Mouse (Mus musculus) lung, embryonic 16.5 days (tissue): Measurements from ENCODE around the gene Srsf1. TPM values are rescaled to one million over a fixed set of nuclear protein-coding genes. Genes with fewer than 3 reads are reported as not detected.

ENCODE experiments used
- ATAC-seq: fragments of 200-750 bp; cut with Nextera tagmentation; 2 replicates; pipeline ENCODE4 v1.8.0; 2017; ENCODE audit warnings: low read depth, mild to moderate bottlenecking, moderate library complexity
- H3K27ac ChIP-seq: fragments of 300-500 bp; sonication (generic); 2 replicates; pipeline ENCODE4 v1.5.1; 2014; ENCODE audit warnings: mild to moderate bottlenecking, control low read depth, low read length
- H3K27me3 ChIP-seq: fragments of 300-500 bp; sonication (generic); 2 replicates; pipeline ENCODE4 v1.6.1; 2014; ENCODE audit warnings: low read depth, low read length, mixed read lengths; ENCODE audit not compliant: control insufficient read depth, insufficient read depth
- H3K36me3 ChIP-seq: fragments of 300-500 bp; sonication (generic); 2 replicates; pipeline ENCODE4 v1.6.1; 2014; ENCODE audit warnings: low read length; ENCODE audit not compliant: control insufficient read depth, insufficient read depth
- H3K4me1 ChIP-seq: fragments of 300-500 bp; sonication (generic); replicated peaks from 2 replicates; pipeline ENCODE4 v1.6.1; 2014; ENCODE audit warnings: low read length, mixed read lengths; ENCODE audit not compliant: control insufficient read depth, insufficient read depth
- H3K4me2 ChIP-seq: fragments of 300-500 bp; sonication (generic); 2 replicates; pipeline ENCODE4 v1.6.1; 2014; ENCODE audit warnings: low read depth, low read length, control low read depth
- H3K4me3 ChIP-seq: fragments of 300-500 bp; sonication (generic); 2 replicates; pipeline ENCODE4 v1.5.1; 2014; ENCODE audit warnings: mild to moderate bottlenecking, low read length, control low read depth
- H3K9ac ChIP-seq: fragments of 300-500 bp; sonication (generic); 2 replicates; pipeline ENCODE4 v1.6.1; 2014; ENCODE audit warnings: low read length, control low read depth
- H3K9me3 ChIP-seq: fragments of 300-500 bp; sonication (generic); 2 replicates; pipeline ENCODE4 v1.6.1; 2016; ENCODE audit warnings: low read length; ENCODE audit not compliant: control insufficient read depth
- WGBS: fragments of 180-500 bp; shearing (Covaris S2); extraction: QIAGEN DNeasy Blood & Tissue Kit; methylation state at CpG from one replicate; pipeline ENCODE4 v1.1.7; 2014; 5-methylcytosine and 5-hydroxymethylcytosine counted together
- polyA plus RNA-seq: library from polyadenylated mRNA; unstranded; fragments of >200 nt; fragmentation: Nextera tagmentation; extraction: Ambion mirVana; gene quantifications from 2 replicates; pipeline ENCODE4 v1.2.1, GENCODE M21; 2015

Gene Srsf1
- polyA plus RNA-seq, 1 experiment from 2014 or later = 272 TPM

- Histone ChIP-seq H3K4me2 (peak overlapping the region; percentile 89), H3K9ac (peak overlapping the region; percentile 100), H3K27ac (peak overlapping the region; percentile 100), H3K9me3 (no peaks in the 10 kb centered on the region), H3K36me3 (peaks cover 11% of the 10 kb centered on the region; the same call in 1 of the 2 replicates), H3K27me3 (no peaks in the 10 kb centered on the region), H3K4me1 (peaks cover 27% of the 10 kb centered on the region), H3K4me3 (peak overlapping the region; percentile 98)
- peak; percentile 76 for ATAC-seq
- 0% methylated on average over 56 of the region's 76 CpGs for WGBS
Observed at GRCm38 (mm10) chr11:88047871-88048531, 828 bp downstream of the Srsf1 start.

GRCm38 (mm10) chr11:88048961-88049670, 1.9 kb downstream of the Srsf1 start:
- Histone ChIP-seq H3K36me3 (peaks cover 13% of the 10 kb centered on the region; the same call in 1 of the 2 replicates), H3K9me3 (no peaks in the 10 kb centered on the region), H3K27me3 (no peaks in the 10 kb centered on the region), H3K4me1 (peaks cover 27% of the 10 kb centered on the region), H3K27ac (0 out of 2 replicates have a peak overlapping the region, but pooled peaks have one; percentile 1), H3K4me3 (peak overlapping the region; percentile 98), H3K9ac (peak overlapping the region; percentile 100), H3K4me2 (peak overlapping the region; percentile 89)
- ATAC-seq = no peak
- 9% methylated on average over 26 of the region's 26 CpGs for WGBS

- no peak overlapping the region for H3K9ac ChIP-seq
- peak overlapping the region; percentile 98; the same call in 1 of the 2 replicates for H3K4me3 ChIP-seq
- no peak for ATAC-seq
- no peaks in the 10 kb centered on the region for H3K9me3 ChIP-seq
- peak overlapping the region; percentile 89 for H3K4me2 ChIP-seq
- H3K27ac ChIP-seq = no peak overlapping the region
- H3K36me3 ChIP-seq = peaks cover 13% of the 10 kb centered on the region; the same call in 1 of the 2 replicates
- peaks cover 27% of the 10 kb centered on the region for H3K4me1 ChIP-seq
- no peaks in the 10 kb centered on the region for H3K27me3 ChIP-seq
Observed at GRCm38 (mm10) chr11:88049732-88050131, 2.6 kb downstream of the Srsf1 start.

- Histone ChIP-seq H3K9ac (no peak overlapping the region), H3K36me3 (peaks cover 16% of the 10 kb centered on the region; the same call in 1 of the 2 replicates), H3K27ac (no peak overlapping the region), H3K9me3 (no peaks in the 10 kb centered on the region), H3K4me2 (no peak overlapping the region), H3K4me1 (peaks cover 20% of the 10 kb centered on the region), H3K27me3 (no peaks in the 10 kb centered on the region), H3K4me3 (no peak overlapping the region)
- WGBS = 73% methylated on average over 4 of the region's 4 CpGs
- no peak for ATAC-seq
Observed at GRCm38 (mm10) chr11:88052638-88053037, 5.5 kb downstream of the Srsf1 start.

- H3K9me3 ChIP-seq = no peaks in the 10 kb centered on the region
- no peak overlapping the region for H3K9ac ChIP-seq
- 51% methylated on average over 3 of the region's 3 CpGs for WGBS
- peaks cover 16% of the 10 kb centered on the region; the same call in 1 of the 2 replicates for H3K36me3 ChIP-seq
- peak; percentile 30; the same call in 1 of the 2 replicates for ATAC-seq
- no peak overlapping the region for H3K4me2 ChIP-seq
- H3K27ac ChIP-seq = no peak overlapping the region
- H3K4me1 ChIP-seq = peaks cover 20% of the 10 kb centered on the region
- no peak overlapping the region for H3K4me3 ChIP-seq
- no peaks in the 10 kb centered on the region for H3K27me3 ChIP-seq
Observed at GRCm38 (mm10) chr11:88053821-88054220, 6.6 kb downstream of the Srsf1 start.

GRCm38 (mm10) chr11:88054589-88054988, 7.4 kb downstream of the Srsf1 start:
- Histone ChIP-seq H3K27ac (no peak overlapping the region), H3K4me2 (no peak overlapping the region), H3K36me3 (peaks cover 10% of the 10 kb centered on the region; the same call in 1 of the 2 replicates), H3K27me3 (no peaks in the 10 kb centered on the region), H3K4me1 (peaks cover 13% of the 10 kb centered on the region), H3K9ac (no peak overlapping the region), H3K9me3 (no peaks in the 10 kb centered on the region), H3K4me3 (no peak overlapping the region)
- ATAC-seq = peak; percentile 19
- 70% methylated on average over 1 of the region's 1 CpGs for WGBS

- peaks cover 4% of the 10 kb centered on the region for H3K4me1 ChIP-seq
- no peak overlapping the region for H3K9ac ChIP-seq
- H3K9me3 ChIP-seq = no peaks in the 10 kb centered on the region
- peaks cover 5% of the 10 kb centered on the region; the same call in 1 of the 2 replicates for H3K36me3 ChIP-seq
- ATAC-seq = no peak
- WGBS = 68% methylated on average over 2 of the region's 2 CpGs
- no peaks in the 10 kb centered on the region for H3K27me3 ChIP-seq
- no peak overlapping the region for H3K4me3 ChIP-seq
- no peak overlapping the region for H3K27ac ChIP-seq
- H3K4me2 ChIP-seq = no peak overlapping the region
Observed at GRCm38 (mm10) chr11:88055777-88056176, 8.6 kb downstream of the Srsf1 start.

- Histone ChIP-seq H3K27ac (no peak overlapping the region), H3K4me1 (no peaks in the 10 kb centered on the region), H3K4me3 (no peak overlapping the region), H3K9me3 (no peaks in the 10 kb centered on the region), H3K4me2 (no peak overlapping the region), H3K36me3 (peaks cover 5% of the 10 kb centered on the region; the same call in 1 of the 2 replicates), H3K27me3 (no peaks in the 10 kb centered on the region), H3K9ac (no peak overlapping the region)
- WGBS = 72% methylated on average over 2 of the region's 2 CpGs
- ATAC-seq = no peak
Observed at GRCm38 (mm10) chr11:88057788-88058187, 10.6 kb downstream of the Srsf1 start.

- Histone ChIP-seq H3K4me1 (no peaks in the 10 kb centered on the region), H3K4me2 (no peak overlapping the region), H3K9me3 (no peaks in the 10 kb centered on the region), H3K36me3 (peaks cover 3% of the 10 kb centered on the region; the same call in 1 of the 2 replicates), H3K27ac (no peak overlapping the region), H3K9ac (no peak overlapping the region), H3K4me3 (no peak overlapping the region), H3K27me3 (no peaks in the 10 kb centered on the region)
- 43% methylated on average over 2 of the region's 2 CpGs for WGBS
- peak; percentile 88 for ATAC-seq
Observed at GRCm38 (mm10) chr11:88059141-88059540, 12.0 kb downstream of the Srsf1 start.
